11 mouse cellular contexts compared by ENCODE assay signal in the genomic region with DNA sequence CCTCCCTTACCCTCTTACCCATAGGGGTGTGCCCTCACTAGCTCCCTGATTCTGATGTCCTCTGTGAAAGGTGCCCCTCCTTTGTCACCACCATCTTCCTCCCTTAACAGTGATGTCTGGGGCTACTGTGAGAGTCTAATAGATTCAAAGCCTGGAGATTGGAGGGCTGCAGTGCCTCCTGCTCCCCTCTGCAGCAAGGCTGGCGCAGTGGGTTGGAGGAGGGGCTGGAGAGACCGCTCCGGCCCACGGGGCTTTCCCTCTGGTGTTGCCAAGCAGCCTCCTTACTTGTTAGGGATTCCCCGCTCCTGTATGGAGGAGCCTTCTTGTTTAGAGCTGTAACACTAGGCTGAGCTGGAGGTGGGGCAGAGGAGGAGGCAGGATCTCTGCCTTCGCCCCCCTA. TPM values are rescaled to one million over a fixed set of nuclear protein-coding genes. Genes with fewer than 3 reads are reported as not detected.
A peak's percentile ranks its signal among the peaks of the same experiment; 100 is the strongest.
DNase-seq lines count a peak whose midpoint lies in the region; ATAC-seq and TF ChIP-seq lines count a peak whose summit lies in the region.
"Had no signal": no experiment of that assay in that cellular context is flagged by ENCODE, and none has a peak within 500 bp of the region (broad histone marks: within the 10 kb centered on the region; RNA-seq: fewer than 3 reads in every experiment).

No protein-coding gene starts in this region.

- TF ChIP-seq CTCF in intestine, postnatal 0 days (IDR thresholded peaks at IDR 0.05; ENCODE audit: low read depth) = 0 out of 2 replicates have a peak, but pooled peaks have one; percentile 4
- TF ChIP-seq CTCF in olfactory bulb, adult 2 months (IDR thresholded peaks at IDR 0.05; ENCODE audit: insufficient read depth, low read depth, low read length) = peak; percentile 14; the same call in 1 of the 2 replicates

- no peak overlapping the region for H3K4me2 ChIP-seq in intestine, postnatal 0 days (replicated peaks; ENCODE audit: low read depth)
- no peak overlapping the region for H3K4me2 ChIP-seq in intestine, embryonic 16.5 days (ENCODE audit: low read depth, low read length)
- H3K4me2 ChIP-seq in hindbrain, embryonic 15.5 days = peak overlapping the region; percentile 34
- H3K4me2 ChIP-seq: heart, embryonic 15.5 days had no signal

- no peak for TF ChIP-seq POLR2A in olfactory bulb, adult 2 months (IDR thresholded peaks at IDR 0.05; ENCODE audit: insufficient read depth, low read depth, low read length)

- intact Hi-C loops in heart, postnatal 36 days (cut with DNase I) = no loop called here

- H3K9me3 ChIP-seq in intestine, postnatal 0 days (ENCODE audit: control insufficient read depth) = no peaks in the 10 kb centered on the region
- H3K9me3 ChIP-seq in intestine, embryonic 16.5 days (ENCODE audit: control insufficient read depth, low read length) = no peaks in the 10 kb centered on the region
- no peaks in the 10 kb centered on the region for H3K9me3 ChIP-seq in hindbrain, embryonic 15.5 days
- H3K9me3 ChIP-seq: heart, embryonic 15.5 days had no signal

- WGBS in intestine, postnatal 0 days = 53% methylated on average over 6 of the region's 6 CpGs
- WGBS in intestine, embryonic 16.5 days = 34% methylated on average over 6 of the region's 6 CpGs
- 12% methylated on average over 6 of the region's 6 CpGs for WGBS in hindbrain, embryonic 15.5 days
- WGBS in olfactory bulb, adult 2 months = 7% methylated on average over 6 of the region's 6 CpGs

- DNase-seq in cerebellum, postnatal 10 days = peak; percentile 78 to 79
- no peak for DNase-seq in urinary bladder, postnatal 36 days (ENCODE audit: low spot score in 2 of 2)
- DNase-seq in adrenal gland, adult (ENCODE audit: inconsistent age in 2 of 2, low spot score in 1 of 2) = no peak
- no peak for DNase-seq in heart, postnatal 36 days
- DNase-seq: adrenal gland, adult 8-10 months; thymus, adult 18-20 months had no signal

- H3K4me3 ChIP-seq in intestine, postnatal 0 days (ENCODE audit: low read depth, low read length) = no peak overlapping the region
- no peak overlapping the region for H3K4me3 ChIP-seq in intestine, embryonic 16.5 days (ENCODE audit: low read length)
- no peak overlapping the region for H3K4me3 ChIP-seq in hindbrain, embryonic 15.5 days
- H3K4me3 ChIP-seq in olfactory bulb, adult 2 months (ENCODE audit: insufficient read depth, low read depth, low read length) = no peak overlapping the region
- H3K4me3 ChIP-seq: heart, embryonic 15.5 days had no signal

- no peaks in the 10 kb centered on the region for H3K27me3 ChIP-seq in intestine, postnatal 0 days (replicated peaks; ENCODE audit: control insufficient read depth, insufficient read depth, low read length)
- H3K27me3 ChIP-seq in intestine, embryonic 16.5 days (replicated peaks; ENCODE audit: control insufficient read depth, insufficient read depth, low read length) = no peaks in the 10 kb centered on the region
- H3K27me3 ChIP-seq in hindbrain, embryonic 15.5 days = no peaks in the 10 kb centered on the region

- no peak overlapping the region for H3K27ac ChIP-seq in intestine, postnatal 0 days (ENCODE audit: low read depth, low read length)
- H3K27ac ChIP-seq in intestine, embryonic 16.5 days (ENCODE audit: low read length) = no peak overlapping the region
- peak overlapping the region; percentile 84 for H3K27ac ChIP-seq in hindbrain, embryonic 15.5 days (replicated peaks)
- peak overlapping the region; percentile 48 for H3K27ac ChIP-seq in olfactory bulb, adult 2 months (ENCODE audit: insufficient read depth, low read depth, low read length)
- H3K27ac ChIP-seq: heart, embryonic 15.5 days had no signal

- no peak overlapping the region for H3K9ac ChIP-seq in intestine, postnatal 0 days (ENCODE audit: low read depth, low read length)
- no peak overlapping the region for H3K9ac ChIP-seq in intestine, embryonic 16.5 days (ENCODE audit: low read depth, low read length)
- peak overlapping the region; percentile 25; the same call in 1 of the 2 replicates for H3K9ac ChIP-seq in hindbrain, embryonic 15.5 days
- H3K9ac ChIP-seq: heart, embryonic 15.5 days had no signal

- no peaks in the 10 kb centered on the region for H3K36me3 ChIP-seq in intestine, postnatal 0 days (ENCODE audit: control insufficient read depth, insufficient read depth)
- H3K36me3 ChIP-seq in intestine, embryonic 16.5 days (ENCODE audit: control insufficient read depth, insufficient read depth, low read length) = no peaks in the 10 kb centered on the region
- peaks cover 9% of the 10 kb centered on the region; the same call in 1 of the 2 replicates for H3K36me3 ChIP-seq in hindbrain, embryonic 15.5 days
- H3K36me3 ChIP-seq: heart, embryonic 15.5 days had no signal

- no peaks in the 10 kb centered on the region for H3K4me1 ChIP-seq in intestine, postnatal 0 days (replicated peaks; ENCODE audit: control insufficient read depth, insufficient read depth, low read length)
- no peaks in the 10 kb centered on the region for H3K4me1 ChIP-seq in intestine, embryonic 16.5 days (ENCODE audit: control insufficient read depth, insufficient read depth, low read length)
- peaks cover 64% of the 10 kb centered on the region for H3K4me1 ChIP-seq in hindbrain, embryonic 15.5 days (replicated peaks)
- peaks cover 66% of the 10 kb centered on the region for H3K4me1 ChIP-seq in olfactory bulb, adult 2 months (ENCODE audit: control insufficient read depth, insufficient read depth, low read length)

- ATAC-seq in intestine, postnatal 0 days = no peak
- no peak for ATAC-seq in intestine, embryonic 16.5 days
- ATAC-seq in hindbrain, embryonic 15.5 days (ENCODE audit: low FRiP score, low read depth) = peak; percentile 77

RNA-seq across cellular contexts. Expression of gene Igsf9b, which starts 9.6 kb away (rescaled TPM):
- polyA plus RNA-seq in intestine, postnatal 0 days (2015; fragmentation: Nextera tagmentation; extraction: Ambion mirVana) = 3.6 and 3.9 TPM in 2 replicates
- 4.1 and 4.2 TPM in 2 replicates for polyA plus RNA-seq in intestine, embryonic 16.5 days (2015; fragmentation: Nextera tagmentation; extraction: Ambion mirVana)
- polyA plus RNA-seq in hindbrain, embryonic 15.5 days (2015; fragmentation: Nextera tagmentation; extraction: Ambion mirVana) = 23.2 and 25.4 TPM in 2 replicates
- polyA plus RNA-seq in olfactory bulb, adult 2 months (2012; ENCODE audit: insufficient read depth, insufficient read length, low replicate concordance, missing spikeins) = not detected in 2 replicates
- 1 to 10 TPM; 3.8 to 4.9 TPM for total RNA-seq in heart, postnatal 36 days (2021)

Comparison
In these comparisons a context has a peak if more than half of its experiments do, and no peak if none do; other contexts are left out.
1. H3K27ac ChIP-seq: peak in hindbrain, embryonic 15.5 days (single experiment) and olfactory bulb, adult 2 months (single experiment); none in intestine, postnatal 0 days (single experiment) and intestine, embryonic 16.5 days (single experiment).
2. DNase-seq: peak in cerebellum, postnatal 10 days (2 of 2); none in urinary bladder, postnatal 36 days (0 of 2), adrenal gland, adult (0 of 2) and heart, postnatal 36 days (0 of 2).